Mouse (Mus musculus): Measurements from ENCODE around the gene Chn1. TPM values are rescaled to one million over a fixed set of nuclear protein-coding genes. Genes with fewer than 3 reads are reported as not detected.

Chn1 gene
- polyA plus RNA-seq, 1 experiment from 2014 or later = 21.2 TPM

- ATAC-seq (replicated peaks; ENCODE audit: insufficient number of reproducible peaks, insufficient read depth, low FRiP score, low read depth) = no peak
- Histone ChIP-seq H3K27ac (no peak overlapping the region), H3K27me3 (no peaks in the 10 kb centered on the region), H3K36me3 (no peaks in the 10 kb centered on the region), H3K9ac (no peak overlapping the region), H3K9me3 (replicated peaks) (no peaks in the 10 kb centered on the region), H3K4me3 (no peak overlapping the region), H3K4me2 (no peak overlapping the region), H3K4me1 (replicated peaks) (no peaks in the 10 kb centered on the region)
- WGBS = 77% methylated on average over 6 of the region's 6 CpGs
Measured at GRCm38 (mm10) chr2:73571901-73572300, 203.2 kb downstream of the Chn1 start.

- Histone ChIP-seq H3K36me3 (no peaks in the 10 kb centered on the region), H3K27me3 (no peaks in the 10 kb centered on the region), H3K4me3 (no peak overlapping the region), H3K9ac (no peak overlapping the region), H3K9me3 (replicated peaks) (no peaks in the 10 kb centered on the region), H3K27ac (no peak overlapping the region), H3K4me1 (replicated peaks) (no peaks in the 10 kb centered on the region), H3K4me2 (no peak overlapping the region)
- WGBS = 86% methylated on average over 9 of the region's 9 CpGs
- ATAC-seq (replicated peaks; ENCODE audit: insufficient number of reproducible peaks, insufficient read depth, low FRiP score, low read depth) = no peak
Measured at GRCm38 (mm10) chr2:73571304-73571703, 203.8 kb downstream of the Chn1 start.

- Histone ChIP-seq H3K4me3 (peak overlapping the region; percentile 39), H3K27me3 (no peaks in the 10 kb centered on the region), H3K27ac (no peak overlapping the region), H3K36me3 (no peaks in the 10 kb centered on the region), H3K9me3 (replicated peaks) (no peaks in the 10 kb centered on the region), H3K9ac (no peak overlapping the region), H3K4me2 (peak overlapping the region; percentile 57), H3K4me1 (replicated peaks) (no peaks in the 10 kb centered on the region)
- 18% methylated on average over 8 of the region's 8 CpGs for WGBS
- peak; percentile 35; the same call in 1 of the 2 replicates for ATAC-seq (replicated peaks; ENCODE audit: insufficient number of reproducible peaks, insufficient read depth, low FRiP score, low read depth)
Measured at GRCm38 (mm10) chr2:73566989-73567605, 208.0 kb downstream of the Chn1 start.

- WGBS = 18% methylated on average over 7 of the region's 7 CpGs
- Histone ChIP-seq H3K4me3 (no peak overlapping the region), H3K4me2 (no peak overlapping the region), H3K36me3 (no peaks in the 10 kb centered on the region), H3K27me3 (no peaks in the 10 kb centered on the region), H3K27ac (no peak overlapping the region), H3K4me1 (replicated peaks) (peaks cover 7% of the 10 kb centered on the region), H3K9ac (no peak overlapping the region), H3K9me3 (replicated peaks) (no peaks in the 10 kb centered on the region)
- ATAC-seq (replicated peaks; ENCODE audit: insufficient number of reproducible peaks, insufficient read depth, low FRiP score, low read depth) = no peak
Measured at GRCm38 (mm10) chr2:73566162-73566561, 209.0 kb downstream of the Chn1 start.

GRCm38 (mm10) chr2:73563690-73564089 lies 211.5 kb downstream of the Chn1 start:
- 56% methylated on average over 7 of the region's 7 CpGs for WGBS
- Histone ChIP-seq H3K4me2 (no peak overlapping the region), H3K36me3 (no peaks in the 10 kb centered on the region), H3K4me3 (no peak overlapping the region), H3K4me1 (replicated peaks) (peaks cover 13% of the 10 kb centered on the region), H3K27ac (no peak overlapping the region), H3K9ac (no peak overlapping the region), H3K9me3 (replicated peaks) (no peaks in the 10 kb centered on the region), H3K27me3 (no peaks in the 10 kb centered on the region)
- no peak for ATAC-seq (replicated peaks; ENCODE audit: insufficient number of reproducible peaks, insufficient read depth, low FRiP score, low read depth)

GRCm38 (mm10) chr2:73562656-73563055 lies 212.5 kb downstream of the Chn1 start:
- Histone ChIP-seq H3K36me3 (no peaks in the 10 kb centered on the region), H3K4me1 (replicated peaks) (peaks cover 13% of the 10 kb centered on the region), H3K4me3 (no peak overlapping the region), H3K27me3 (no peaks in the 10 kb centered on the region), H3K9me3 (replicated peaks) (no peaks in the 10 kb centered on the region), H3K9ac (no peak overlapping the region), H3K4me2 (no peak overlapping the region), H3K27ac (no peak overlapping the region)
- ATAC-seq (replicated peaks; ENCODE audit: insufficient number of reproducible peaks, insufficient read depth, low FRiP score, low read depth) = no peak
- 91% methylated on average over 9 of the region's 9 CpGs for whole genome bisulfite sequencing

- Histone ChIP-seq H3K4me2 (peak overlapping the region; percentile 72), H3K9me3 (replicated peaks) (no peaks in the 10 kb centered on the region), H3K4me3 (peak overlapping the region; percentile 43), H3K4me1 (replicated peaks) (peaks cover 13% of the 10 kb centered on the region), H3K36me3 (no peaks in the 10 kb centered on the region), H3K27ac (no peak overlapping the region), H3K27me3 (no peaks in the 10 kb centered on the region), H3K9ac (no peak overlapping the region)
- peak; percentile 33; the same call in 1 of the 2 replicates for ATAC-seq (replicated peaks; ENCODE audit: insufficient number of reproducible peaks, insufficient read depth, low FRiP score, low read depth)
- WGBS = 6% methylated on average over 8 of the region's 8 CpGs
Measured at GRCm38 (mm10) chr2:73561665-73562063, 213.5 kb downstream of the Chn1 start.

- Histone ChIP-seq H3K27me3 (no peaks in the 10 kb centered on the region), H3K27ac (no peak overlapping the region), H3K36me3 (no peaks in the 10 kb centered on the region), H3K4me2 (peak overlapping the region; percentile 72), H3K9ac (0 out of 2 replicates have a peak overlapping the region, but pooled peaks have one; percentile 23), H3K9me3 (replicated peaks) (no peaks in the 10 kb centered on the region), H3K4me3 (peak overlapping the region; percentile 43), H3K4me1 (replicated peaks) (peaks cover 13% of the 10 kb centered on the region)
- peak; percentile 22 for ATAC-seq (replicated peaks; ENCODE audit: insufficient number of reproducible peaks, insufficient read depth, low FRiP score, low read depth)
- 2% methylated on average over 23 of the region's 23 CpGs for WGBS
Measured at GRCm38 (mm10) chr2:73560899-73561664, 214.1 kb downstream of the Chn1 start.

Other genes starting within 250 kb of the Chn1 start
- gene Wipf1, start 245.6 kb downstream of the Chn1 start, polyA plus RNA-seq (2015; fragmentation: Nextera tagmentation; extraction: Ambion mirVana) = 5.1 and 7.6 TPM in 2 replicates
- gene Chrna1, start 195.0 kb downstream of the Chn1 start, polyA plus RNA-seq (2015; fragmentation: Nextera tagmentation; extraction: Ambion mirVana) = 0.09 and 0.28 TPM in 2 replicates
- gene Atf2, start 117.3 kb upstream of the Chn1 start, polyA plus RNA-seq (2015; fragmentation: Nextera tagmentation; extraction: Ambion mirVana) = 38.1 and 39.3 TPM in 2 replicates
- gene Atp5g3, start 136.0 kb upstream of the Chn1 start, polyA plus RNA-seq (2015; fragmentation: Nextera tagmentation; extraction: Ambion mirVana) = 2,396 and 3,120 TPM in 2 replicates

Measured in heart, embryonic 15.5 days (tissue).